Mouse (Mus musculus) c-Kit-positive CD71-negative TER-119-negative erythroid progenitor cells, embryonic 14.5 days (primary cell): ENCODE results near the gene Abca12.

Experiments
- DNase-seq: peaks from one replicate; pipeline ENCODE4 v3.0.0-alpha.2; 2013; ENCODE audit warnings: low read depth

The Abca12 gene

GRCm38 (mm10) chr1:71414810-71415209 lies at the start of gene Abca12:
TSS of gene Abca12 (minus strand) at chr1:71414910.
- DNase-seq = no peak

- no peak for DNase-seq
Observed at GRCm38 (mm10) chr1:71457961-71458360, 43.3 kb upstream of the Abca12 start.

GRCm38 (mm10) chr1:71447424-71447823 lies 32.7 kb upstream of the Abca12 start:
- DNase-seq = no peak

GRCm38 (mm10) chr1:71421741-71422333 lies 7.1 kb upstream of the Abca12 start:
- no peak for DNase-seq

- DNase-seq = no peak
Observed at GRCm38 (mm10) chr1:71418467-71418866, 3.8 kb upstream of the Abca12 start.

GRCm38 (mm10) chr1:71417951-71418350 lies 3.2 kb upstream of the Abca12 start:
- no peak for DNase-seq

- DNase-seq = no peak
Observed at GRCm38 (mm10) chr1:71414084-71414483, 626 bp downstream of the Abca12 start.

- DNase-seq = no peak
Observed at GRCm38 (mm10) chr1:71413114-71413513, 1.6 kb downstream of the Abca12 start.

- no peak for DNase-seq
Observed at GRCm38 (mm10) chr1:71407711-71408110, 7.0 kb downstream of the Abca12 start.

- DNase-seq = no peak
Observed at GRCm38 (mm10) chr1:71397635-71398034, 17.1 kb downstream of the Abca12 start.

GRCm38 (mm10) chr1:71396105-71396504 lies 18.6 kb downstream of the Abca12 start:
- no peak for DNase-seq

GRCm38 (mm10) chr1:71394177-71394576 lies 20.5 kb downstream of the Abca12 start:
- DNase-seq = no peak

- DNase-seq = no peak
Observed at GRCm38 (mm10) chr1:71393489-71393888, 21.2 kb downstream of the Abca12 start.

- no peak for DNase-seq
Observed at GRCm38 (mm10) chr1:71392463-71392862, 22.2 kb downstream of the Abca12 start.

- no peak for DNase-seq
Observed at GRCm38 (mm10) chr1:71386593-71386992, 28.1 kb downstream of the Abca12 start.

GRCm38 (mm10) chr1:71384098-71384497 lies 30.6 kb downstream of the Abca12 start:
- no peak for DNase-seq

- no peak for DNase-seq
Observed at GRCm38 (mm10) chr1:71373090-71373489, 41.6 kb downstream of the Abca12 start.

GRCm38 (mm10) chr1:71370266-71370665 lies 44.4 kb downstream of the Abca12 start:
- DNase-seq = no peak

GRCm38 (mm10) chr1:71367770-71368169 lies 46.9 kb downstream of the Abca12 start:
- DNase-seq = no peak

GRCm38 (mm10) chr1:71342861-71343554 lies 71.7 kb downstream of the Abca12 start:
- no peak for DNase-seq

GRCm38 (mm10) chr1:71342261-71342594 lies 72.5 kb downstream of the Abca12 start:
- no peak for DNase-seq

GRCm38 (mm10) chr1:71341370-71342260 lies 73.1 kb downstream of the Abca12 start:
- no peak for DNase-seq
